Mouse (Mus musculus) liver, adult 2 months (tissue): ENCODE results near the gene Slc6a4.

Experiments used
- CTCF ChIP-seq: fragments of 200-500 bp; IDR thresholded peaks from 2 replicates; pipeline ENCODE4 v1.5.1; 2011; ENCODE audit warnings: low read depth, low read length, control low read depth
- POLR2A ChIP-seq: fragments of 200-500 bp; IDR thresholded peaks from 2 replicates; pipeline ENCODE4 v1.6.1; 2011; ENCODE audit warnings: low read length, control low read depth; ENCODE audit not compliant: insufficient read depth; ENCODE audit errors: extremely low read depth

DNA sequence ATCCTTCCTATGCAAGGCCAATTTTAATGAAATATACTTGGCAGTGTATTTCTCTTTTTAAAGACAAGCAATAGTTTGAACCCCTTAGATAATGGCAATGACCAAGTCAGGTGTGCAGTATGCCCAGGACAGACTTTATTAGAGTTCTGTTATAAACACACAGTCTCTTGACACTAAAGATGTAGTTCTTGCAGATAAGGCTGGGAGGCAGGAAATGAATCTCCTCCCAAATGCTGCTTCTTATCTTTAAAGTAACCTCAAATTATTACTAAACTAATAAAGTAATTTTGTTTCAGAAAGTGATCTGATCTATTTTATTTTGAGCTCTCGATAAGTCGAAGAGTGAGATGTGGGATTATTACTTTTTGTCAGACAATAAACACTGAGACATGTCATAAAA is 65.0 kb downstream of the Slc6a4 start:
- TF ChIP-seq CTCF (no peak), POLR2A (no peak)
